Mouse (Mus musculus) adrenal gland, postnatal 14 days (tissue): ENCODE measurements around the gene Arhgap31. TPM values are rescaled to one million over a fixed set of nuclear protein-coding genes. Genes with fewer than 3 reads are reported as not detected.
A peak's percentile ranks its signal among the peaks of the same experiment; 100 is the strongest.

ENCODE experiments used
- DNase-seq: peaks from one replicate; pipeline ENCODE4 v3.0.0; 2021; ENCODE audit warnings: mixed read lengths
- long read RNA-seq, 2 experiments: library from polyadenylated mRNA; stranded (forward); transcript quantifications; one replicate each; pipeline ENCODE4 v2.0.0; 2021
- total RNA-seq: library from RNA; stranded (reverse); gene quantifications from 2 replicates; pipeline ENCODE4 v1.2.3, GENCODE M21; 2021

The Arhgap31 gene
- total RNA-seq, result 34.8 and 37.5 TPM in 2 replicates
- long read RNA-seq, experiment 1, full-length matches to known transcripts, result 1 of 18 reads
- long read RNA-seq, experiment 1, partial matches to known transcripts, result 4 of 18 reads
- long read RNA-seq, experiment 1, other reads (novel, unspliced or antisense), result 13 of 18 reads
- long read RNA-seq, experiment 2, full-length matches to known transcripts, result 2 of 15 reads
- long read RNA-seq, experiment 2, partial matches to known transcripts, result 6 of 15 reads
- long read RNA-seq, experiment 2, other reads (novel, unspliced or antisense), result 7 of 15 reads

- DNase-seq, result peak; percentile 92
Measured at GRCm38 (mm10) chr16:38712581-38713403, at the start of gene Arhgap31. TSS of gene Arhgap31 (minus strand) at chr16:38713274.

DNA sequence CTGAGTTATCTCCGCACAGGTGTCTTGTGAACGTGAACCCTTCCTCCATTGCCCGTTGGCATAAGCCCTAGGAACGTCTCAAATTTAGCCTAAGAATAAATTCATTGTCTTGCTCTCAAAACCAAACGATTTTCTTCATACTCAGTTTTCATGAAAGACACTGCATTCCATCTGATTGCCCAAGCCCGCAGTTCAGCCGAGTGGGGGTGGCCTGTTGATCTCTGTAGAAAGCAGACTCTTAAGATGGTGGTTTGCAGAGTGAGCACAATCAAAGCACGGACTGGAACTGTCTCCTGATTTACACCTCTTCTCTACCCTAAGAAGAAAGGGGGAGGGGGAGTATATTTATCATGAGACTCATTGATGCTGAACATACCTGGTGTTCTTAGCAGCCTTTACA, 49.3 kb upstream of the Arhgap31 start:
- DNase-seq, result no peak

GRCm38 (mm10) chr16:38761972-38762371, 48.9 kb upstream of the Arhgap31 start:
- no peak for DNase-seq

- DNase-seq, result no peak
Measured at GRCm38 (mm10) chr16:38760834-38761375, 47.8 kb upstream of the Arhgap31 start.

GRCm38 (mm10) chr16:38760239-38760638, 47.2 kb upstream of the Arhgap31 start:
- no peak for DNase-seq

GRCm38 (mm10) chr16:38758104-38758861, 45.2 kb upstream of the Arhgap31 start:
- peak; percentile 34 for DNase-seq

- DNase-seq, result no peak
Measured at GRCm38 (mm10) chr16:38757626-38758025, 44.6 kb upstream of the Arhgap31 start.

GRCm38 (mm10) chr16:38756572-38756971, 43.5 kb upstream of the Arhgap31 start:
- DNase-seq, result no peak

- DNase-seq, result peak; percentile 66
Measured at GRCm38 (mm10) chr16:38756177-38756503, 43.1 kb upstream of the Arhgap31 start.

GRCm38 (mm10) chr16:38755452-38756176, 42.5 kb upstream of the Arhgap31 start:
- DNase-seq, result no peak

DNA sequence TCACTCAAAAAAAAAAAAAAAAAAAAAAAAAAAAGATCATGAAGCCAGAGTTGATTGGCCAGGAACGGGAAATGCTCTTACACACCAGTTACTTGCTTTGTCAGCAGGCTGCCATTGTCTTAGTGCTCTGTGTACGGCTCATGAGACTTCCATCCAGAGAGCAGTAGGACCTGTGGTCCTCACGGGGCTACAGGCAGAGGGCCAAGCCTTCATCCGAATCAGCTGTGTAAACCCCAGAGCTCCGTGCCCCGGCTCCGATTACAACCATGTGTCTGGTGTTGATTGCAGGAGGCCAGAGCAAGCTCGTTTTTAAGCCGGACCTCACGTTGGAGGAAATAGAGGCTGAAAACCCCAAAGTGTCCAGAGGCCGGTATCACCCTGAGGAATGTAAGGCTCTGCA, 40.6 kb upstream of the Arhgap31 start:
- no peak for DNase-seq

GRCm38 (mm10) chr16:38750803-38751202, 37.7 kb upstream of the Arhgap31 start:
- DNase-seq, result no peak

- no peak for DNase-seq
Measured at GRCm38 (mm10) chr16:38743941-38744673, 31.0 kb upstream of the Arhgap31 start.

DNA sequence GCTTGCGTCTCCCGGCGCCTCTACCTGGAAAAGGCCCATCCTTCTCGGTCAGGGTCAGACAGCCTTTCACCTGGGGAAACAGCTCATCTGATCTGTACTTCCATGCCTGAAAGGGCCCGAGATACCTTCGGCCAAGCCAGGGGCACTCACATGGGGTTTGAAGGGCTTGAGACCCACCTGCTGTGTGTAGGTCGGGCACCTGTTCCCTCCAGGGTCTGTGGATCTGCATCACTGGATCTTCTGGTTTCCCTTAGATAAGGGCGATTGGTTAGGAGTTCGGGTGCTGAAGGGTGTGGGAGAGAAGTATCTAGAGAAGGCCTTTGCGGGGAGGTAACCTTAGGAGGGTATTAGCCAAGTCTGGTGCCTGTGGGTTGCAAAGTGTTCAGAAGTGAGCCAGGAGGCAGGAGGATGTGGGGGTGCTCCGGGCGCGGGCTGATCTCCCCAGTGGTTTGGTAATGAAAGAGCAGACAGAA, 29.6 kb upstream of the Arhgap31 start:
- DNase-seq, result peak; percentile 35

- peak; percentile 87 for DNase-seq
Measured at GRCm38 (mm10) chr16:38742113-38742658, 29.1 kb upstream of the Arhgap31 start, which contains the start of gene B4galt4. TSS of gene B4galt4 (plus strand) at chr16:38742264.

DNA sequence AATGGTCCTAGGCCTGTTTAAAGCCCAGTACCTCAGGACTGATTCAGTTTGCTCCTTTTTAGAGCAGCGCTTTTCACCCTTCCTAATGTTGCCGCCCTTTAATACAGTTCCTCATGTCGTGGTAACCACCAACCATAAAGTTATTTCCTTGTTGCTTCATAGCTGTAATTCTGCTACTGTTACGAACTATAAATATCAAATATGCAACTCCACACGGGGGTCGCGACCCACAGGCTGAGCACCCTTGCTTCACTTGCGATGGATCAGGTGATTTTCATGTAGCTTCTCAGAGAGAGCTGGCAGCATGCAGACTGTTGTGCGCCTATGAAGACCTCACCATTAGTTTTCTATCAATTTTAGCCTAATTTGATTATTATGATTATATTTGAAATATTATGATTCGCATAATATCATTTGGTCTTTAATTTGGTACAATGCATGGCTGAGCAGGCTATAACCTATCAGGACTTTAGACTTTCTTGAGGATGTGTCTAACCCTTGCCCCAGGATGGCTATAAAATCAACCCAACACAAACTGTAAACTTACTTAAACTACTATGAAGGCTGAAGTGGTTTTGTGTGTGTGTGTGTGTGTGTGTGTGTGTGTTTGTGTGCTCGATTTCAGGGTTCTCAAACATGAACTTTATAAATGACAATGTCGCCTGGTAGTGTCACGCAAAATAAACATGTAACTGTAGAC, 28.3 kb upstream of the Arhgap31 start:
- DNase-seq, result no peak

GRCm38 (mm10) chr16:38730921-38731320, 17.8 kb upstream of the Arhgap31 start:
- no peak for DNase-seq

DNA sequence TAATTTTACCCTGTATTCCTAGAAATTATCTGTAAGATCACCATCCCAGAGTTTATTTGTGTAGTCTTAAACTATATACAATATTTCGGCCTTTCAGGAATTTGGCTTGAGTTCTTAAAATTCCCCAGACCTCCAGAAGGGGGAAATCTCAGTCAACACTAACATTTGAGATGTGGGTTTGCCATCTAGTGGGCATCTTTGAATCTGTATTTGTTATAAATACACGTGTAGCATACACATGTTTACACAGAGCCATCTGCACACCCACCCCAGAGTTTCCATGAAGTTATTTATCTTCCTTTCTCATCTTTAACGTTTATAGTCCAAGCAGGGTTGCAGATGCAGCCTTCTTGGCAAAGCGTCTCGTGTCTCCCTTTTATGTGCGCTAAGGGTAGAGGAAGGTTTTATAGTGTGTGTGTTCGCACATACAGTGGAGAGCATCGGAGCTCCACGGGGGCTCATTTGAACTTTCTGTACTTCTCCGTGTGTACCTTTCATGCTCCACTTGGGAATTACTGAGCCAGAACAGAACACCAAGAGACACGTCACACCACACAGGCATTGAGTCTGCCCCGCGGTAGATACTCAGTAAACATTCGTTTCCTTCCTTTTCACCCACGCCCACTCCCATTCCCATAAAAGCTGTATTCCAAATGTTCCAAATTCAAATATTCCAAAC, 16.7 kb upstream of the Arhgap31 start:
- DNase-seq, result peak; percentile 27

DNA sequence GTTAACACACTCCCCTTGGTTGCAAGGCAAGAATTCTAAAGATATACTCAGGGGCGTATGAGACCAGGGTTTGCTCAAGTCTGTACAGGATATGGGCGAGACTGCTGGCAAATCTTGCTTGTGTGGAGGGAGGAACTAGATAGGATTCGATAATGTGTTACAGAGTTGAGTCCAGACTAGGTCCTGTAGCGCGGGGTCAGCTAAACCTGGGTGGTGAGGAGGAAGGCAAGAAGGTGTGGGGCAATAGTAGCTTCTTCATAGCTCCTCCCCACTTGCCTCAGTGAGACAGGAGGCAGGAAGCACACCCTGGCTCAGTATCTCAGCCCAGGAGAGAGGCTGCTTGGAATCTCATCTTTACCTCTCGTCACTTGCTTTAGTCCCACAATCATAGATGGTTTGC, 16.1 kb upstream of the Arhgap31 start:
- DNase-seq, result no peak
